Mouse (Mus musculus) ES-E14 (cell line): ENCODE measurements around the gene Phb2.

Experiments
- CHD2 ChIP-seq: IDR thresholded peaks from 2 replicates; pipeline ENCODE4 v1.6.1; 2014; ENCODE audit warnings: mild to moderate bottlenecking, low read depth, low read length, inconsistent platforms
- HCFC1 ChIP-seq: IDR thresholded peaks from 2 replicates; pipeline ENCODE4 v1.6.1; 2012; ENCODE audit warnings: low read length, inconsistent platforms, borderline replicate concordance; ENCODE audit not compliant: insufficient read depth
- MAFK ChIP-seq: IDR thresholded peaks from 2 replicates; pipeline ENCODE4 v1.6.1; 2014; ENCODE audit warnings: mild to moderate bottlenecking, low read depth, low read length, inconsistent platforms; ENCODE audit not compliant: insufficient read depth
- ZC3H11A ChIP-seq: IDR thresholded peaks from 2 replicates; pipeline ENCODE4 v1.6.1; 2012; ENCODE audit warnings: low read depth, mild to moderate bottlenecking, inconsistent platforms, low read length, borderline replicate concordance
- ZNF384 ChIP-seq: IDR thresholded peaks from 2 replicates; pipeline ENCODE4 v1.6.1; 2012; ENCODE audit warnings: low read depth, low read length, inconsistent platforms

- TF ChIP-seq ZC3H11A, result no peak
- no peak for TF ChIP-seq CHD2
- no peak for TF ChIP-seq ZNF384
- TF ChIP-seq HCFC1, result no peak
- TF ChIP-seq MAFK, result no peak
Observed at GRCm38 (mm10) chr6:124742839-124743514, 30.8 kb downstream of the Phb2 start.
